Mouse (Mus musculus): ENCODE data around the gene Nudt22. TPM values are rescaled to one million over a fixed set of nuclear protein-coding genes. Genes with fewer than 3 reads are reported as not detected.

Nudt22 gene
- 20.5 and 25.0 TPM in 2 replicates for polyA plus RNA-seq (2016; fragmentation: Nextera tagmentation; extraction: Ambion mirVana)

DNA sequence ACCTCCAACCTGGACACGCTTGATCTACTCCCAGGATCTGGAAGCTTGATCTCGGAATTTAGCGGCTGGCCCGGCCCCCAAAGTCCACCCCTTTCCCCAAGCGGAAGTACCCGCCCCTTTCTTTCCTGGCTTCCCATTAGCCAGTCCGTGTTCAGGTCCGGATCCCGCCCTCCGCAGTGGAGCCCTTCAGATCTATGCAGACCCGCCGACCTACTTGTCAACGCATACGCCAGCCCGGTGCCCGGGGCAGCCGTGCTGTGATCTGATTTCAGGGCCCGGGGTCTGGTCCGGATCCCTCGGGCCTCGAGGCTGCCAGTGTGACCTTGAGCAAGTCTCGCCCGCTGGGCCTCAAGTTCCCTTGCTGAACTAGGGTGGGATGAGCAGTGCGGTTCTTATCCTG is at the start of gene Nudt22, which contains the start of gene Trpt1:
Gene Nudt22 (minus strand): TSS at position 112 of the 400 bp plus-strand sequence.
Gene Trpt1 (plus strand): TSS at position 126 of the 400 bp plus-strand sequence.
- Histone ChIP-seq H3K4me2 (replicated peaks) (peak within 1 kb of the TSS; percentile 73), H3K4me3 (peak within 1 kb of the TSS; percentile 54), H3K27ac (peak within 1 kb of the TSS; percentile 59), H3K36me3 (peaks cover 20% of the 10 kb centered on the region), H3K27me3 (no peaks in the 10 kb centered on the region), H3K9ac (peak within 1 kb of the TSS; percentile 69), H3K4me1 (peaks cover 35% of the 10 kb centered on the region), H3K9me3 (no peaks in the 10 kb centered on the region)
- WGBS: under 1% methylated on average over 24 of the region's 24 CpGs
- ATAC-seq (ENCODE audit: insufficient number of reproducible peaks, insufficient read depth, low FRiP score, low TSS enrichment): peak; percentile 58

DNA sequence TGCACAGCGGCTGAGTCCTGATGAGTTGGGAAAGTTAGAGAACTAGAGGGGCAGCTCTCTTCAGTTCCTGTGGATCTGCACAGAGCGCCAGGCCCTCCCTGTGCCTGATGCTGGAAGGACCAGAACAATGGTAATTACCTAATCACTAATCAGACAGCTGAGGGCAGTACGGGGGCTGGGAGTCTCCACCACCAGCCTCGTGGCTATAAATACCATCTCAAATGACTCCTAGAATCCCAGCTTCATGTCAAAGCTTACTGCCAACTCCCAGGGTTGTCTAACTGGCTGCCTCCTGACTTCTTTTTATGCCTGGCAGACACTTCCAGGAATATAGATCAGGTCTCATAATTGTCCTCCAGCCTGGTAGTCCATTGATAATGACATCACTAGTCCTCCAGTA is 48.8 kb upstream of the Nudt22 start:
- H3K4me3 ChIP-seq: no peak overlapping the region
- H3K9ac ChIP-seq: no peak overlapping the region
- no peak overlapping the region for H3K4me2 ChIP-seq (replicated peaks)
- WGBS: 35% methylated on average over 4 of the region's 4 CpGs
- no peaks in the 10 kb centered on the region for H3K36me3 ChIP-seq
- H3K9me3 ChIP-seq: no peaks in the 10 kb centered on the region
- H3K27me3 ChIP-seq: no peaks in the 10 kb centered on the region
- no peak for ATAC-seq (ENCODE audit: insufficient number of reproducible peaks, insufficient read depth, low FRiP score, low TSS enrichment)
- peaks cover 4% of the 10 kb centered on the region; the same call in 1 of the 2 replicates for H3K4me1 ChIP-seq
- H3K27ac ChIP-seq: no peak overlapping the region

DNA sequence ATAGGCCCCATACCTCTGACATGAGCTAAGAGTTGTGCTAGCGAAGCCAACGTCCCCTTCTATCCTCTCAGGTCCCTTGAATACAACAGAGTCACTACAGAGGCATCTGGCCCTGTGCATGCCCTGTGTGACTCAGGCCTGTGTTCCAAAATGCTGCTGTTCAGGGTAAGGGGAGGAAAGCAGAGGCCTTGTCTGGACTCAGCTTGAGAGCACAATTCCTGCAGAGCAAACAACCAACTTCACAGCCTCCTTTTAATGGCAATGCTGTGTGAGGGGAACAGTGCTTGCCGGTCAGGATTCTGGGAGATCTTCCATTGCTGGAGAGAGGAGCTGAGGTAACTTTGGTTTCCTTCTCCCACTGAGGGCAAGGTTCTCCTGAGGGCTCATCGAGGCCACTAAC is 48.4 kb upstream of the Nudt22 start:
- 55% methylated on average over 4 of the region's 4 CpGs for WGBS
- no peak for ATAC-seq (ENCODE audit: insufficient number of reproducible peaks, insufficient read depth, low FRiP score, low TSS enrichment)
- H3K4me2 ChIP-seq (replicated peaks): no peak overlapping the region
- H3K27ac ChIP-seq: no peak overlapping the region
- no peaks in the 10 kb centered on the region for H3K36me3 ChIP-seq
- H3K27me3 ChIP-seq: no peaks in the 10 kb centered on the region
- peaks cover 4% of the 10 kb centered on the region; the same call in 1 of the 2 replicates for H3K4me1 ChIP-seq
- H3K4me3 ChIP-seq: no peak overlapping the region
- H3K9ac ChIP-seq: no peak overlapping the region
- no peaks in the 10 kb centered on the region for H3K9me3 ChIP-seq

DNA sequence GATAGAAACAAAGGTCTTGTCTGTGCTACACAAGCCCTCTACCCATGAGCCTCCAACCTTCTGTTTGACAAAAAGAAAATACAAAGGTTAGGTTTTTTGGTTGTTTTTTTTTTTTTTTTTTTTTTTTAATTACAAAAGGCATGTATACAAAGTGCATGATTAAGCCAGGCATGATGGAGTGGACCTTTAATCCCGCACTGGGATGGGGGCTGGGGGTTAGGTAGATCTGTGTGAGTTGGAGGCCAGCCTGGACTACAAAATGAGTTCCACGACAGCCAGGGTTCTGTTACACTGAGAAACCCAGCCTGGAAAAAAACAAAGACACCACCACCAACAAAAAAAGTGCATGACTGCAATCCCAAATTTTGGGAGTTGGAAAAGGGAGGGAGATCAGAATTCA is 45.3 kb upstream of the Nudt22 start:
- no peak for ATAC-seq (ENCODE audit: insufficient number of reproducible peaks, insufficient read depth, low FRiP score, low TSS enrichment)
- Histone ChIP-seq H3K4me1 (peaks cover 14% of the 10 kb centered on the region), H3K36me3 (peaks cover 6% of the 10 kb centered on the region; the same call in 1 of the 2 replicates), H3K4me2 (replicated peaks) (no peak overlapping the region), H3K9ac (no peak overlapping the region), H3K27ac (no peak overlapping the region), H3K27me3 (no peaks in the 10 kb centered on the region), H3K9me3 (no peaks in the 10 kb centered on the region), H3K4me3 (no peak overlapping the region)
- WGBS: 96% methylated on average over 2 of the region's 2 CpGs

DNA sequence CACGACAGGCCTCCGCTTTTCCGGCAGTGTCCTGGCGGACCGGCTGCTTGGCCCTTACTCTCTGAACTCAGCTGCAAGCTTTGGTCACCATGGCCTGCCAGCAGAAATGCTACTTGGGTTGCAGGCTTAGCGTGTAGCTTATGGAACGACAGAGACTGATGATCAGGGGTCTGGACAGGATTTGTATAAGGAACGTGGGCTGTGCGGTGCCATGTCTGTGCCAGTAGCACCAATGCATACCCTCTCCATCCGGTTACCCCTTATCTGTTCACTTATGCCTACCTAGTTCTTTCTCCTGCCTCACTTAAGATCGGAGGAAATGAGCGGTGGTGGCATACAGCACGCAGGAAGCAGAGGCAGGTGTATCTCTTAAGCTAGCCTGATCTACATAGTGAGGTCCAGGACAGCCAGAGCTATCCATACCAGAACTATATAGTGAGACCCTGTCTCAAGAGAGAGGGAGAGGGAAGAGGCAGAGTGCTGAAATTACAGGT is 44.8 kb upstream of the Nudt22 start:
- Histone ChIP-seq H3K9ac (peak overlapping the region; percentile 67), H3K4me2 (replicated peaks) (peak overlapping the region; percentile 78), H3K4me1 (peaks cover 14% of the 10 kb centered on the region), H3K36me3 (peaks cover 6% of the 10 kb centered on the region; the same call in 1 of the 2 replicates), H3K27ac (peak overlapping the region; percentile 94), H3K27me3 (no peaks in the 10 kb centered on the region), H3K9me3 (no peaks in the 10 kb centered on the region), H3K4me3 (peak overlapping the region; percentile 52)
- ATAC-seq (ENCODE audit: insufficient number of reproducible peaks, insufficient read depth, low FRiP score, low TSS enrichment): no peak
- 27% methylated on average over 13 of the region's 13 CpGs for WGBS

DNA sequence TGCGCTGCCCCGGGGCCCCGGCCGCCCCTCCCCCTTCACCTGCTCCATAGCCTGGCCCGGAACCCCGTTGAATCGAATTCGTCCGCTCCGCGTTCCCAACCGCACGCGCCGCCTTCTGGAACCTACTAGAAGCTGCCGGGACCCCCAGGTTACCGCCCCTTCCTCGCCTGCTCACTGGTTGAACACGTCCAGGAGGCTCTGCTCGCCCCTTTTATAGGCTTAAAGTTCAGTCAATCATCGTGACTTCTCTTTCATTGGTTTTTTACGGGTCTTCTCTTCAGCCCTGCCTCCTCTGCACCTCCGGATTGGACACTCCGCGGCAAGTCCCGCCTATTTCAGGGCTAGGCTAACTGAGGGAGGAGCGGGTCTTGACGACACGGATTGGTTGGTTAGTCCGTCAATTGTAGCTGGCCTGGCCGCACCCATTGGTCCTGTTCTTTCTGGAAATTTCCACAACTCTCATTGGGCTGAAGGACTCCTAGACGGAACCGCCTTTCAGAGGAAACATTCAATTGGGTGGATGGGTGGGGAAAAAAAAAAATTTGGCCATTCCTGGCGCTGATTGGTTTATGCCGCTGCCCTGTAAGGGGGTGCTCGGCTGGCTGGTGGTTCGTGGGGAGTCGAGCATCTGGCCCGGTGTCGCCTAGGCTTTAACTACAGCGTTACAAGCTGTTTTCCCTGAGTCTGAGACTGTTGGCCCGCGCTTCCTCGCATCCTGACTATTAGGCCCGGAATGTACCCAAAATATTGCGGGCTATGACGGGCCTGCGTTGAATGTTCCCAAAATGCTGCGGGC is 44.1 kb upstream of the Nudt22 start, which contains the start of gene Stip1:
Gene Stip1 (minus strand): TSS at position 127 of the 796 bp plus-strand sequence.
- ATAC-seq (ENCODE audit: insufficient number of reproducible peaks, insufficient read depth, low FRiP score, low TSS enrichment): peak; percentile 97
- under 1% methylated on average over 49 of the region's 49 CpGs for WGBS
- Histone ChIP-seq H3K27ac (peak within 1 kb of the TSS; percentile 94), H3K27me3 (no peaks in the 10 kb centered on the region), H3K9ac (peak within 1 kb of the TSS; percentile 89), H3K36me3 (peaks cover 11% of the 10 kb centered on the region), H3K4me3 (peak within 1 kb of the TSS; percentile 77), H3K4me2 (replicated peaks) (peak within 1 kb of the TSS; percentile 78), H3K9me3 (no peaks in the 10 kb centered on the region), H3K4me1 (peaks cover 14% of the 10 kb centered on the region)

DNA sequence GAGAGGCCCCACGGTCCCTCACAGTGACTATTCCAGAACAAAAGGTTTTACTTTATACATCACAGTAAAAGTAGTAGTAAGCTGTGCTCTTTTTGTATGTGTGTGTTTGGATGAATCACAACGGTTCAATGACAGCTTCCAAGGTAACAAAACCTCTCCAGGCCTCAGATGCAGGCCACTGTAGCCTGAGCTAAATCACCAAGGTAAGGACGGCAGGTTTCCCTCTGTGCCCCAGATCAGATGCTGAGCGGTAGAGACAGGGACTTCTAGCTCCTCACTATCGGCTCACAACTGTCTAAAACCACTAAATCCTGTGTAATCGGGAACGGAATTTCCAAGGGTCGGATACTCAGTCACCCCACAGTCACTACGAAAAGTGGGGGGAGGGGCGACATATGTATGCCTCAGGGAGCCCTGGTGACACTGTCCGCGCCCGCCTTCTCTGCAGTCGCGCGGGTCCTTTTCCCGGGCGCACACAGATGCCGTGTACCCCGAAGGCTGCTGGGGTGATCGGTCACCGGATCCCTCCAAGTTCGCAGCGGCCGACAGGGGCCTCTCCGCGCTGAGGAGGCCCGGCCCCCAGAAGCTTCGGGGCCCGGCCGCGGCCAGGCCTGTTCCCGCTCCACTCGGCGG is 43.3 kb upstream of the Nudt22 start:
- peak overlapping the region; percentile 91 for H3K27ac ChIP-seq
- H3K4me3 ChIP-seq: peak overlapping the region; percentile 77
- 1% methylated on average over 35 of the region's 35 CpGs for WGBS
- H3K9me3 ChIP-seq: no peaks in the 10 kb centered on the region
- H3K4me1 ChIP-seq: peaks cover 14% of the 10 kb centered on the region
- peak; percentile 13 for ATAC-seq (ENCODE audit: insufficient number of reproducible peaks, insufficient read depth, low FRiP score, low TSS enrichment)
- peak overlapping the region; percentile 78 for H3K4me2 ChIP-seq (replicated peaks)
- peak overlapping the region; percentile 89 for H3K9ac ChIP-seq
- H3K36me3 ChIP-seq: peaks cover 18% of the 10 kb centered on the region
- no peaks in the 10 kb centered on the region for H3K27me3 ChIP-seq

DNA sequence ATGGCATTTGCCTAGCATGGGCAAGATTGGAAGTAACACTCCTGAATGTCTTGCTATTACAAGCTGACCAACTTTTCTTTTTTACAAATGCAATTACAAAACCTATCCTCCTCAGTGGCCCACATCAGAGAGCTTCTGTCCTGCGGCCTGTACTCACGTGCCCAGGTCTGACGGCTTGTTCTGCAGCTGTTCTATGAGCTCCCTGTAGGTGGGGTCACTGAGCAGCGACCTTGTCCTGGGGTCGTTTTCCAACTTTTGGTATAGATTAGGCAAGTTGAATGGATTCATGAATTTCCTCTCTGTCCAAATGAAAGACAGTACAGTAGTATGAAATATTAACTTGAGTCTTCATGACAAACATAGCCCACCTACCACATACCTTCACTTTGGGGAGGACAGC is 38.1 kb upstream of the Nudt22 start:
- Histone ChIP-seq H3K36me3 (peaks cover 68% of the 10 kb centered on the region), H3K4me3 (no peak overlapping the region), H3K4me1 (peaks cover 8% of the 10 kb centered on the region), H3K9me3 (no peaks in the 10 kb centered on the region), H3K27ac (no peak overlapping the region), H3K9ac (no peak overlapping the region), H3K27me3 (no peaks in the 10 kb centered on the region), H3K4me2 (replicated peaks) (no peak overlapping the region)
- 91% methylated on average over 5 of the region's 5 CpGs for WGBS
- no peak for ATAC-seq (ENCODE audit: insufficient number of reproducible peaks, insufficient read depth, low FRiP score, low TSS enrichment)

DNA sequence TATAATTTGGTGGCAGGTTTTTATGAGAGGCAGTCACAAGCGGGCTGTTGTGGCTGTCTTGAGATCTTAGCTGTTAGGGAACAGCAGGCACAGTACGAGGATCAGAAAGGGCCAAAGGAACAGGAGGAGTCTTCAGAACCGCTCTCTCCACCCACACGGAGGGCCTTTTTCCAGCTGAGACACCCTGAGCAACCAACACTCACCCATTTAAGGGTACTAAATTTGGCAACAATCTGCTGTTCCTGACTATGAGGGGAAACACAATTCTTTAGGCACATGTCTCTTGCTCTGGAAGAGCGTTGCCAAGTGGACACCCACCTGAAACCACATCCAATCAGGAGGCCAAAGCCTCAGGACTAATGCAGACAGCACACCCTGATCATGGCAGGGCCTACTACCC is 33.6 kb upstream of the Nudt22 start:
- 94% methylated on average over 5 of the region's 5 CpGs for WGBS

DNA sequence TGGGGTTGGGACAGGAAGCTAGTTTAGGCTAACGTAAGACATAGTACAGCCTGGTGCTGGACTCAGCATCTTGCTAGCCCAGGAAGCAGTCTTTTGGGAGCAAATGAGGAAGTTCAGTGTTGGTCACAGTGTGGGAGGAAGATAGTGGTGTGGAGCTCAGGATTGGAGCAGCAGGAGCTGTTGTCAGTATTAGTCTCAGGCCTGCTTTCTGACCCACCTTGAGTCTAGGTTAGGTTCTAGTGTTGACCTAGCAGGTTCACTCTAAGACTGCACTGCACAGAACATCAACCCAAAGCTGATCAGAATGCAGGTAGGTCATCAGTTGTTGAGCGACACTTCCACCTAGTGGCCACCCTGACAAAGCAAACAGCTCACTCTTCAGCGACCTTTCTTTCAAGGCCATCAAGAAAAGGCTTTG is 24.3 kb upstream of the Nudt22 start:
- Histone ChIP-seq H3K9ac (no peak overlapping the region), H3K36me3 (peaks cover 66% of the 10 kb centered on the region), H3K4me1 (no peaks in the 10 kb centered on the region), H3K9me3 (no peaks in the 10 kb centered on the region), H3K27ac (no peak overlapping the region), H3K27me3 (no peaks in the 10 kb centered on the region), H3K4me3 (no peak overlapping the region), H3K4me2 (replicated peaks) (no peak overlapping the region)
- ATAC-seq (ENCODE audit: insufficient number of reproducible peaks, insufficient read depth, low FRiP score, low TSS enrichment): no peak
- WGBS: 52% methylated on average over 3 of the region's 3 CpGs

More for the DNA sequence above, 33.6 kb upstream of the Nudt22 start:
- Histone ChIP-seq H3K4me2 (replicated peaks) (no peak overlapping the region), H3K9ac (no peak overlapping the region), H3K27me3 (no peaks in the 10 kb centered on the region), H3K36me3 (peaks cover 95% of the 10 kb centered on the region), H3K4me3 (no peak overlapping the region), H3K9me3 (no peaks in the 10 kb centered on the region), H3K4me1 (no peaks in the 10 kb centered on the region), H3K27ac (no peak overlapping the region)
- no peak for ATAC-seq (ENCODE audit: insufficient number of reproducible peaks, insufficient read depth, low FRiP score, low TSS enrichment)

DNA sequence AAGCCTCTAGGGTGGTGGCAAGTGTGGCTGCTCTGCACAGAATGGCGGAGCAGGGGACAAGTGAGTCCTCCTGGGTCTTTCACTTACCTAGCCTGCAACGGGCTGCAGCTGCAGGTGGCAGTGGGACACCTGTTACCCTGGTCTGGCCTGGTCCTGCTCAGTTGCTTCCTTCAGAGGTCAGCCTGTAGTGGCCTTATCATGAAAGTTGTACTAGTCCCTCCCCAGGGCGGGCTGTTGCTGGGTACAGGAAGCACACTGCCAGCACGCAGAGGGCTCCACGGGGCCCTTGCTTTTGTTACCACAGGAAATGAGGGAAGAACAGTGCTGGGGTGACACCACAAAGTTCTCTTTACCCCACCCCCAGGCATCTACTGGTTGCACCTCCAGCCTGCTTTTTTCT is 23.3 kb upstream of the Nudt22 start, which contains the start of gene Fermt3:
Gene Fermt3 (minus strand): TSS at position 279 of the 400 bp plus-strand sequence.
- Histone ChIP-seq H3K27me3 (no peaks in the 10 kb centered on the region), H3K9ac (no peak within 1 kb of the TSS), H3K4me2 (replicated peaks) (no peak within 1 kb of the TSS), H3K36me3 (peaks cover 61% of the 10 kb centered on the region), H3K27ac (0 out of 2 replicates have a peak within 1 kb of the TSS, but pooled peaks have one; percentile 6), H3K4me1 (no peaks in the 10 kb centered on the region), H3K9me3 (no peaks in the 10 kb centered on the region), H3K4me3 (no peak within 1 kb of the TSS)
- 0 out of 2 replicates have a peak, but pooled peaks have one; percentile 23 for ATAC-seq (ENCODE audit: insufficient number of reproducible peaks, insufficient read depth, low FRiP score, low TSS enrichment)
- 83% methylated on average over 5 of the region's 5 CpGs for WGBS

Data from embryonic facial prominence, embryonic 12.5 days (tissue).